Mouse (Mus musculus) ES-Bruce4 (cell line): Measurements from ENCODE around the gene Mrps11. TPM values are rescaled to one million over a fixed set of nuclear protein-coding genes. Genes with fewer than 3 reads are reported as not detected.

Experiments used
- H3K27ac ChIP-seq: 2 replicates; pipeline ENCODE4 v1.5.1; 2012; ENCODE audit warnings: low read length, inconsistent platforms; ENCODE audit not compliant: insufficient read depth
- H3K27me3 ChIP-seq: 2 replicates; pipeline ENCODE4 v1.6.1; 2012; ENCODE audit warnings: mild to moderate bottlenecking, low read length, inconsistent platforms; ENCODE audit not compliant: control insufficient read depth, poor library complexity, insufficient read depth, severe bottlenecking
- H3K36me3 ChIP-seq: 2 replicates; pipeline ENCODE4 v1.6.1; 2012; ENCODE audit warnings: inconsistent platforms, mild to moderate bottlenecking, low read length, moderate library complexity; ENCODE audit not compliant: control insufficient read depth, poor library complexity, insufficient read depth, severe bottlenecking
- H3K4me1 ChIP-seq: one replicate; pipeline ENCODE4 v1.8.1; 2011; ENCODE audit warnings: low read length; ENCODE audit not compliant: control insufficient read depth, insufficient read depth
- H3K4me3 ChIP-seq: 2 replicates; pipeline ENCODE4 v1.5.1; 2011; ENCODE audit warnings: low read depth, mild to moderate bottlenecking, low read length
- H3K9ac ChIP-seq: 2 replicates; pipeline ENCODE4 v1.6.1; 2012; ENCODE audit warnings: low read depth, mild to moderate bottlenecking, inconsistent platforms; ENCODE audit not compliant: poor library complexity, severe bottlenecking
- H3K9me3 ChIP-seq: replicated peaks from 2 replicates; pipeline ENCODE4 v1.6.1; 2012; ENCODE audit warnings: mild to moderate bottlenecking, low read length, inconsistent platforms; ENCODE audit not compliant: control insufficient read depth, poor library complexity, insufficient read depth, severe bottlenecking
- CTCF ChIP-seq: IDR thresholded peaks from one replicate; pipeline ENCODE4 v1.8.1; 2011; ENCODE audit warnings: low read depth, low read length
- EP300 ChIP-seq: IDR thresholded peaks from 2 replicates; pipeline ENCODE4 v1.6.1; 2011; ENCODE audit warnings: low read depth, low read length; ENCODE audit not compliant: insufficient read depth
- POLR2A ChIP-seq: IDR thresholded peaks from one replicate; pipeline ENCODE4 v1.8.1; 2011; ENCODE audit warnings: low read length; ENCODE audit not compliant: insufficient read depth
- polyA plus RNA-seq: library from polyadenylated mRNA; stranded (reverse); fragments of >200 nt; gene quantifications from 2 replicates; pipeline ENCODE4 v1.2.4, GENCODE M21; 2011; ENCODE audit warnings: low read depth; ENCODE audit not compliant: missing spikeins, insufficient read depth, insufficient read length

Mrps11 gene
- polyA plus RNA-seq, 1 experiment, result 29.4 TPM

GRCm38 (mm10) chr7:78799730-78800496 lies 17.0 kb downstream of the Mrps11 start:
- H3K27me3 ChIP-seq, result no peaks in the 10 kb centered on the region
- H3K9ac ChIP-seq, result no peak overlapping the region
- no peaks in the 10 kb centered on the region for H3K9me3 ChIP-seq
- no peaks in the 10 kb centered on the region for H3K36me3 ChIP-seq
- TF ChIP-seq POLR2A (no peak), EP300 (no peak), CTCF (no peak)
- H3K4me3 ChIP-seq, result no peak overlapping the region
- H3K4me1 ChIP-seq, result no peaks in the 10 kb centered on the region
- no peak overlapping the region for H3K27ac ChIP-seq

- no peak for TF ChIP-seq EP300
- no peak for TF ChIP-seq POLR2A
- TF ChIP-seq CTCF, result no peak
- no peaks in the 10 kb centered on the region for H3K9me3 ChIP-seq
- H3K9ac ChIP-seq, result no peak overlapping the region
- H3K27me3 ChIP-seq, result no peaks in the 10 kb centered on the region
- no peak overlapping the region for H3K4me3 ChIP-seq
- no peak overlapping the region for H3K27ac ChIP-seq
- H3K36me3 ChIP-seq, result no peaks in the 10 kb centered on the region
- H3K4me1 ChIP-seq, result no peaks in the 10 kb centered on the region
Observed at GRCm38 (mm10) chr7:78803841-78804240, 20.9 kb downstream of the Mrps11 start.

- Histone ChIP-seq H3K27ac (no peak overlapping the region), H3K27me3 (no peaks in the 10 kb centered on the region), H3K4me1 (no peaks in the 10 kb centered on the region), H3K9ac (no peak overlapping the region), H3K9me3 (no peaks in the 10 kb centered on the region), H3K4me3 (no peak overlapping the region), H3K36me3 (no peaks in the 10 kb centered on the region)
- TF ChIP-seq POLR2A, result no peak
Observed at GRCm38 (mm10) chr7:78807192-78807591, 24.3 kb downstream of the Mrps11 start.

DNA sequence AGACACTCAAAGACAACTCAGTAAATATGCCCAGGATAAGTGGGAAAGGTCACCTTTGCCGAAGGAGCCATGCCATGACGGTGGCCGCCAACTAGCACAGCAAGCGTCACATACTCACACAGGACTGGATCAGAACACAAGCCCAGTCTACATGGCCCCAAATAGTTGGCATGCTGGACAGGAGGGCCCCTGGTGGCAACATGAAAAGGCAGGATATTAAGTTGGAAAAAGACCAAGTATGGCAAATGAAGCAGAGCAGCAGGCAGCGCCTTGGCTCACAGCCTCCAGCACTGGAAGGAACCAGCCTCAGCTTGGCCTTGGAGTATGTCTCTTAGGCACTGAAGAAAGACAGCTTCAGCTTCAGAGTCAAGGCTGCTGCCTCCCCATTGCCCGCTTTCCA lies 30.9 kb downstream of the Mrps11 start:
- no peak overlapping the region for H3K27ac ChIP-seq
- no peaks in the 10 kb centered on the region for H3K27me3 ChIP-seq
- no peaks in the 10 kb centered on the region for H3K4me1 ChIP-seq
- TF ChIP-seq CTCF (no peak), POLR2A (no peak), EP300 (no peak)
- no peaks in the 10 kb centered on the region for H3K9me3 ChIP-seq
- no peaks in the 10 kb centered on the region for H3K36me3 ChIP-seq
- H3K4me3 ChIP-seq, result no peak overlapping the region
- H3K9ac ChIP-seq, result no peak overlapping the region

- H3K27me3 ChIP-seq, result no peaks in the 10 kb centered on the region
- no peaks in the 10 kb centered on the region for H3K9me3 ChIP-seq
- no peaks in the 10 kb centered on the region for H3K36me3 ChIP-seq
- no peak overlapping the region for H3K27ac ChIP-seq
- H3K4me1 ChIP-seq, result no peaks in the 10 kb centered on the region
- H3K4me3 ChIP-seq, result no peak overlapping the region
- TF ChIP-seq EP300, result no peak
- no peak for TF ChIP-seq POLR2A
- no peak for TF ChIP-seq CTCF
- H3K9ac ChIP-seq, result no peak overlapping the region
Observed at GRCm38 (mm10) chr7:78814766-78815165, 31.8 kb downstream of the Mrps11 start.

DNA sequence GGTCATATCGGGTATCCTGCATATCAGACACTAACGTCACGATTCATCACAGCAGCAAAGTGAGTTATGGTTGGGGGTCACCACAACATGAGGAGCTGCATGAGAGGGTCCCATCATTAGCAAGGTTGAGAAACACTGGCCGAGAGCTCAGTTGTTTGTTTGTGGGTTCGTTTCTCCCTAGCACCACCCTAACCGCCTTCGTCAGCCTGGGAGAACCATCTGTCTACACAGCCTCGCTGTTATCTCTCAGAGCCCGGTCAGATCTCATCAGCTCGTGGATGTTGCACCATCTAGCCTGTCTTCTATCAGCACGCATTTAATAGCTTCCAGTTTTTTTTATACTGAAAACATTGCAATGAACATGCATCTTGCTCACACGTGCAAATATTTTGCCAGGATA lies 35.4 kb downstream of the Mrps11 start:
- TF ChIP-seq POLR2A, result no peak
- TF ChIP-seq EP300, result no peak
- TF ChIP-seq CTCF, result no peak
- H3K9ac ChIP-seq, result no peak overlapping the region
- H3K9me3 ChIP-seq, result no peaks in the 10 kb centered on the region
- no peak overlapping the region for H3K4me3 ChIP-seq
- no peaks in the 10 kb centered on the region for H3K27me3 ChIP-seq
- no peaks in the 10 kb centered on the region for H3K36me3 ChIP-seq
- H3K4me1 ChIP-seq, result no peaks in the 10 kb centered on the region
- no peak overlapping the region for H3K27ac ChIP-seq
